Mouse (Mus musculus) kidney, embryonic 14.5 days (tissue): ENCODE measurements at regions not wholly inside any gene's neighbourhood (a gene's known extent, or its start where the extent isn't known, plus 50 kb on each side); places are given as distances from the start of the nearest gene placed in this dataset.

Experiments
- ATAC-seq: fragments of 200-750 bp; cut with Nextera tagmentation; 2 replicates; pipeline ENCODE4 v1.8.0; 2017; ENCODE audit warnings: moderate number of reproducible peaks, mild to moderate bottlenecking, moderate TSS enrichment, moderate library complexity; ENCODE audit not compliant: low FRiP score, low TSS enrichment
- H3K27ac ChIP-seq: fragments of 300-500 bp; sonication (generic); 2 replicates; pipeline ENCODE4 v1.5.1; 2014; ENCODE audit warnings: low read depth, mild to moderate bottlenecking, low read length, moderate library complexity, mixed read lengths
- H3K27me3 ChIP-seq: fragments of 300-500 bp; sonication (generic); 2 replicates; pipeline ENCODE4 v1.6.1; 2014; ENCODE audit warnings: mild to moderate bottlenecking, low read length; ENCODE audit not compliant: control insufficient read depth, insufficient read depth
- H3K36me3 ChIP-seq: fragments of 300-500 bp; sonication (generic); 2 replicates; pipeline ENCODE4 v1.6.1; 2014; ENCODE audit warnings: low read length, mixed read lengths; ENCODE audit not compliant: control insufficient read depth, insufficient read depth
- H3K4me1 ChIP-seq: fragments of 300-500 bp; sonication (generic); 2 replicates; pipeline ENCODE4 v1.6.1; 2014; ENCODE audit warnings: low read length, mixed read lengths; ENCODE audit not compliant: control insufficient read depth, insufficient read depth
- H3K4me2 ChIP-seq: fragments of 300-500 bp; sonication (generic); replicated peaks from 2 replicates; pipeline ENCODE4 v1.6.1; 2014; ENCODE audit warnings: low read depth, mild to moderate bottlenecking, low read length
- H3K4me3 ChIP-seq: fragments of 300-500 bp; sonication (generic); 2 replicates; pipeline ENCODE4 v1.5.1; 2014; ENCODE audit warnings: mild to moderate bottlenecking, low read length
- H3K9ac ChIP-seq: fragments of 300-500 bp; sonication (generic); 2 replicates; pipeline ENCODE4 v1.6.1; 2014; ENCODE audit warnings: low read depth, mild to moderate bottlenecking, low read length, moderate library complexity
- H3K9me3 ChIP-seq: fragments of 300-500 bp; sonication (generic); 2 replicates; pipeline ENCODE4 v1.6.1; 2016; ENCODE audit warnings: low read length; ENCODE audit not compliant: control insufficient read depth
- WGBS: fragments of 180-500 bp; shearing (Covaris S2); extraction: QIAGEN DNeasy Blood & Tissue Kit; methylation state at CpG from one replicate; pipeline ENCODE4 v1.1.7; 2014; 5-methylcytosine and 5-hydroxymethylcytosine counted together

- Histone ChIP-seq H3K4me2 (no peak overlapping the region), H3K27ac (no peak overlapping the region), H3K9ac (no peak overlapping the region), H3K4me1 (peaks cover 9% of the 10 kb centered on the region; the same call in 1 of the 2 replicates), H3K27me3 (peaks cover 42% of the 10 kb centered on the region), H3K9me3 (no peaks in the 10 kb centered on the region), H3K4me3 (no peak overlapping the region), H3K36me3 (no peaks in the 10 kb centered on the region)
- 70% methylated on average over 13 of the region's 13 CpGs for WGBS
- no peak for ATAC-seq
Observed at GRCm38 (mm10) chr5:111538560-111539450, 121.6 kb downstream of the Mn1 start.

- Histone ChIP-seq H3K27ac (no peak overlapping the region), H3K36me3 (no peaks in the 10 kb centered on the region), H3K4me1 (peaks cover 7% of the 10 kb centered on the region; the same call in 1 of the 2 replicates), H3K4me2 (no peak overlapping the region), H3K27me3 (peaks cover 40% of the 10 kb centered on the region), H3K9ac (no peak overlapping the region), H3K9me3 (no peaks in the 10 kb centered on the region), H3K4me3 (no peak overlapping the region)
- no peak for ATAC-seq
- 23% methylated on average over 3 of the region's 3 CpGs for WGBS
Observed at GRCm38 (mm10) chr5:111540486-111540885, 123.3 kb downstream of the Mn1 start.

DNA sequence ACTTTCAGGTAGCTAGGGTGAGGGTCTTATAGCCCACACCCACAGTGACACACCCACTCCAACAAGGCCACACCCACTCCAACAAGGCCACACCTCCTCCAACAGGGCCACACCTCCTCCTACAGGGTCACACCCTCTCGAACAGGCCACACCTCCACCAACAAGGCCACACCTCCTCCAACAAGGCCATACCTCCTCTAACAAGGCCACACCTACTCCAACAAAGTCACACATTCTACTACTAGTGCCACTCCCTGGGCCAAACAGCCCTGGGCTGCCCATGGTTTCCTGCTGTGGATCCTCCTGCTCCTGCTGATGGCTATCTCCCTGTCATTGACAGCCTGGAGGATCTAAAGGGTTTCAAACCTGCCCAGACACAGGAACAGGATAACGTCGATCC is 124.9 kb downstream of the Mn1 start:
- WGBS: 82% methylated on average over 3 of the region's 3 CpGs

GRCm38 (mm10) chr5:111543721-111544495 is 126.7 kb downstream of the Mn1 start:
- Histone ChIP-seq H3K4me1 (no peaks in the 10 kb centered on the region), H3K27me3 (peaks cover 48% of the 10 kb centered on the region), H3K9me3 (no peaks in the 10 kb centered on the region), H3K27ac (no peak overlapping the region), H3K36me3 (no peaks in the 10 kb centered on the region), H3K9ac (no peak overlapping the region), H3K4me3 (no peak overlapping the region), H3K4me2 (no peak overlapping the region)
- ATAC-seq: no peak
- 80% methylated on average over 9 of the region's 9 CpGs for WGBS

More for the DNA sequence above, 124.9 kb downstream of the Mn1 start:
- Histone ChIP-seq H3K36me3 (no peaks in the 10 kb centered on the region), H3K4me1 (no peaks in the 10 kb centered on the region), H3K4me2 (no peak overlapping the region), H3K9ac (no peak overlapping the region), H3K27ac (no peak overlapping the region), H3K4me3 (no peak overlapping the region), H3K9me3 (no peaks in the 10 kb centered on the region), H3K27me3 (peaks cover 38% of the 10 kb centered on the region)
- ATAC-seq: no peak

GRCm38 (mm10) chr5:111553471-111554382 is 136.6 kb downstream of the Mn1 start:
- no peak overlapping the region for H3K9ac ChIP-seq
- no peaks in the 10 kb centered on the region for H3K36me3 ChIP-seq
- no peak overlapping the region for H3K27ac ChIP-seq
- H3K9me3 ChIP-seq: no peaks in the 10 kb centered on the region
- WGBS: 76% methylated on average over 16 of the region's 16 CpGs
- peaks cover 24% of the 10 kb centered on the region for H3K27me3 ChIP-seq
- no peak overlapping the region for H3K4me2 ChIP-seq
- H3K4me1 ChIP-seq: peaks cover 22% of the 10 kb centered on the region
- ATAC-seq: no peak
- H3K4me3 ChIP-seq: no peak overlapping the region

GRCm38 (mm10) chr5:111554551-111555311 is 137.6 kb downstream of the Mn1 start:
- H3K27me3 ChIP-seq: peaks cover 14% of the 10 kb centered on the region
- H3K27ac ChIP-seq: peak overlapping the region; percentile 48; the same call in 1 of the 2 replicates
- 18% methylated on average over 24 of the region's 24 CpGs for WGBS
- H3K9me3 ChIP-seq: no peaks in the 10 kb centered on the region
- no peak overlapping the region for H3K4me2 ChIP-seq
- peak; percentile 63; the same call in 1 of the 2 replicates for ATAC-seq
- no peaks in the 10 kb centered on the region for H3K36me3 ChIP-seq
- H3K4me3 ChIP-seq: no peak overlapping the region
- H3K9ac ChIP-seq: no peak overlapping the region
- peaks cover 22% of the 10 kb centered on the region for H3K4me1 ChIP-seq

DNA sequence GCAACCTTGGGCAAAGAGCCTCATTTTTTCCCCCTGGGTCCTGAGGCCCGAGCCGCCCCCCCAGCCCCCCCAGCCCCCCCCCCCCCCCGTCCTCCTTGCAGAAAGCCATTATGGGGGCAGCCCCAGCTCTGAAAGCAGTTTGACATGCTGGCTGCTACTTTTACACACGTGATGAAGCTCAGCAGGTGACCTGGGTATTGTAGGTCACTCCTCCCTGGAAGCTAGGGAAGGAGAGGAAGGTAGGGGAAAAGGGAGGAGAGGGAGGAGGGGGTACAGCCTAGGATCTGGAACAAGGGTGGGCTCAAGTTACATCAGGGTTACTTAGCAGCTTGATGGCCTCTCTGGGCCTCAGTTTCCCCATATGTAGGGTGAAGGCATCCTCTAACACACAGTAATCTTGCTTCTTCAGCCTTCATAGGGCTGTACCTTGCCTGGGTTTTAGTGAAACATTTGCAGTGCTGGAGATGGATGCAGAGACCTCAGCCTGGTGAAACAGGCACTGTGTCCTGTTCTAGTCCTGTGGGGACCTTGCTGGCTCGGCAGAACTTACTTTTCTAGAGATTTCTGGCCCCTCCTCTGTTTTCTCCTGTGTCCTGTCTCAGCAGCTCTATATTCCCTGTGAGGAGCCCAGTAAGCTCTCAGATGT is 138.3 kb downstream of the Mn1 start:
- Histone ChIP-seq H3K4me2 (no peak overlapping the region), H3K36me3 (no peaks in the 10 kb centered on the region), H3K27me3 (peaks cover 8% of the 10 kb centered on the region), H3K9me3 (no peaks in the 10 kb centered on the region), H3K4me3 (no peak overlapping the region), H3K9ac (no peak overlapping the region), H3K4me1 (peaks cover 22% of the 10 kb centered on the region), H3K27ac (peak overlapping the region; percentile 33; the same call in 1 of the 2 replicates)
- peak; percentile 51 for ATAC-seq
- 4% methylated on average over 3 of the region's 5 CpGs for WGBS
